Mouse (Mus musculus) lung, embryonic 14.5 days (tissue): ENCODE data around the gene Trem1. TPM values are rescaled to one million over a fixed set of nuclear protein-coding genes. Genes with fewer than 3 reads are reported as not detected.

Experiments used
- ATAC-seq: fragments of 200-750 bp; cut with Nextera tagmentation; 2 replicates; pipeline ENCODE4 v1.8.0; 2017; ENCODE audit warnings: mild to moderate bottlenecking, moderate TSS enrichment, moderate library complexity; ENCODE audit not compliant: insufficient read depth
- DNase-seq: peaks from one replicate; pipeline ENCODE4 v3.0.0-alpha.2; 2015
- H3K27ac ChIP-seq: fragments of 300-500 bp; sonication (generic); 2 replicates; pipeline ENCODE4 v1.5.1; 2014; ENCODE audit warnings: low read depth, mild to moderate bottlenecking, moderate library complexity
- H3K27me3 ChIP-seq: fragments of 300-500 bp; sonication (generic); 2 replicates; pipeline ENCODE4 v1.6.1; 2014; ENCODE audit warnings: low read length, control low read depth; ENCODE audit not compliant: insufficient read depth
- H3K36me3 ChIP-seq: fragments of 300-500 bp; sonication (generic); 2 replicates; pipeline ENCODE4 v1.6.1; 2014; ENCODE audit warnings: control low read depth; ENCODE audit not compliant: insufficient read depth
- H3K4me1 ChIP-seq: fragments of 300-500 bp; sonication (generic); 2 replicates; pipeline ENCODE4 v1.6.1; 2014; ENCODE audit warnings: antibody characterized with exemption, control low read depth; ENCODE audit not compliant: insufficient read depth
- H3K4me2 ChIP-seq: fragments of 300-500 bp; sonication (generic); 2 replicates; pipeline ENCODE4 v1.6.1; 2014; ENCODE audit warnings: mild to moderate bottlenecking
- H3K4me3 ChIP-seq: fragments of 300-500 bp; sonication (generic); 2 replicates; pipeline ENCODE4 v1.5.1; 2014; ENCODE audit warnings: low read depth, low read length
- H3K9ac ChIP-seq: fragments of 300-500 bp; sonication (generic); 2 replicates; pipeline ENCODE4 v1.6.1; 2014
- H3K9me3 ChIP-seq: fragments of 300-500 bp; sonication (generic); 2 replicates; pipeline ENCODE4 v1.6.1; 2016; ENCODE audit warnings: low read depth, low read length, control low read depth
- CTCF ChIP-seq: IDR thresholded peaks from 2 replicates; pipeline ENCODE4 v1.5.1; 2016; ENCODE audit warnings: antibody characterized with exemption, low read depth
- WGBS: fragments of 180-500 bp; shearing (Covaris S2); extraction: QIAGEN DNeasy Blood & Tissue Kit; methylation state at CpG from one replicate; pipeline ENCODE4 v1.1.7; 2014; 5-methylcytosine and 5-hydroxymethylcytosine counted together
- polyA plus RNA-seq: library from polyadenylated mRNA; unstranded; fragments of >200 nt; fragmentation: Nextera tagmentation; extraction: Ambion mirVana; gene quantifications from 2 replicates; pipeline ENCODE4 v1.2.1, GENCODE M21; 2014

The Trem1 gene
- 0.14 TPM in 1 of 2 replicates, not detected in the other for polyA plus RNA-seq

DNA sequence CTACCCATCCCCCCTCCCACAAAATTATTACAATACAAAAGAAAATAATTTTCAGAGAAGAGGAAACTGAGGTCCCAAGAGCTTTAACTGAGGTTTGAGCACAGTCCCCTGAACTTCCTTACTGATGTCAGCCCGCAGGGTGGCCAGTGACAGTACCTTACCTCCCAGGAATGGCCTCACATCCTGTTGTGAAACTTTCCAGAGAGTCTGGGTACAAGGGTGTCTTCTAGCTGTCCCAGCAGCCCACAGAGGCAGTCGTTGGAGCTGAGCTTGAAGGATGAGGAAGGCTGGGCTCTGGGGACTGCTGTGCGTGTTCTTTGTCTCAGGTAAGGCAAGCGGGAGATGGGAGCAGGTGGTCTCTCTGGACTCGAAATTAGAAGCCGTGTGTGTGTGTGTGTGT is at the start of gene Trem1:
Gene Trem1, plus strand, starts transcription at position 251 of the 400 bp plus-strand sequence.
- DNase-seq (no peak), ATAC-seq (no peak)
- H3K27ac ChIP-seq = no peak within 1 kb of the TSS
- TF ChIP-seq CTCF = no peak
- H3K4me3 ChIP-seq = no peak within 1 kb of the TSS
- H3K36me3 ChIP-seq = no peaks in the 10 kb centered on the region
- H3K4me1 ChIP-seq = no peaks in the 10 kb centered on the region
- no peaks in the 10 kb centered on the region for H3K9me3 ChIP-seq
- no peaks in the 10 kb centered on the region for H3K27me3 ChIP-seq
- no peak within 1 kb of the TSS for H3K9ac ChIP-seq
- 72% methylated on average over 6 of the region's 6 CpGs for WGBS
- no peak within 1 kb of the TSS for H3K4me2 ChIP-seq

- 51% methylated on average over 5 of the region's 5 CpGs for WGBS
- DNase-seq = no peak
- TF ChIP-seq CTCF = no peak
- no peak overlapping the region for H3K4me2 ChIP-seq
- no peak for ATAC-seq
- no peak overlapping the region for H3K4me3 ChIP-seq
- H3K4me1 ChIP-seq = no peaks in the 10 kb centered on the region
- no peak overlapping the region for H3K27ac ChIP-seq
- H3K36me3 ChIP-seq = no peaks in the 10 kb centered on the region
- no peaks in the 10 kb centered on the region for H3K27me3 ChIP-seq
- no peaks in the 10 kb centered on the region for H3K9me3 ChIP-seq
- no peak overlapping the region for H3K9ac ChIP-seq
These were observed 47.3 kb upstream of the Trem1 start for GRCm38 (mm10) chr17:48185252-48185651.

DNA sequence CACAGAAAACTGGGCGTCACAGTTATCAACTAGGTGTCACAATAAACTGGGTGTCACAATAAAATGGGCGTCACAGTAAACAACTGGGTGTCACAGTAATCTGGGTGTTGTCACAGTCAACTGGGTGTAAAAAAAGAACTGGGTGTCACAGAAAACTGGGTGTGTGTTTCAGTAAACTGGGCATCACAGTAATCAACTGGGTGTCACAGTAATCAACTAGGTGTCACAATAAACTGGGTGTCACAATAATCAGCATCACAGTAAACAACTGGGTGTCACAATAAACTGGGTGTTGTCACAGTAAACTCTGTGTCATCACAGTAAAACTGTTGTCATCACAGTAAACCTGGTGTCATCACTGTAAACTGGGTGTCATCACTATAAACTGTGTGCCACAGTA is 40.2 kb upstream of the Trem1 start:
- DNase-seq (no peak), ATAC-seq (no peak)
- H3K36me3 ChIP-seq = no peaks in the 10 kb centered on the region
- no peaks in the 10 kb centered on the region for H3K9me3 ChIP-seq
- no peak overlapping the region for H3K9ac ChIP-seq
- WGBS = 46% methylated on average over 2 of the region's 2 CpGs
- no peak for TF ChIP-seq CTCF
- no peak overlapping the region for H3K27ac ChIP-seq
- H3K4me1 ChIP-seq = no peaks in the 10 kb centered on the region
- H3K4me3 ChIP-seq = no peak overlapping the region
- H3K4me2 ChIP-seq = no peak overlapping the region
- H3K27me3 ChIP-seq = no peaks in the 10 kb centered on the region

DNA sequence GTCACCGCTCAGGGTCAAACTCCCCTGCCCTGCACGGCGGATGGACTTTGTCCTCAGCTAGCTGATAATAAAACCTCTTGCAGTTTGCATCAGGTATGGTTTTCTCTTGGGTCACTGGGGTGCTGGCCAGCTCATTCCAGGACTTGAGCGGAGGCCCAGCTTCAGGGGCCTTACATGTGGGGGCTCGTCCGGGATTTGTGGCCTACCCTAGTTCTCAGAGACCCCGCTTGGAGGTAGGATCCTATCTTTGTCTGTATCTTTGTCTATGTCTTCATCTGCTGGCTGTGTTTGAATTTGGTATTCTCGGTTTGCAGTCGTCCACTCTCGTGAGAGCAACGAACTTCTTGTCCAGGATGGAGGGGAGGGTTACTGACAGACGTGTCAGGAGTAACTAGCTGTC is 29.5 kb upstream of the Trem1 start:
- no peaks in the 10 kb centered on the region for H3K4me1 ChIP-seq
- H3K27me3 ChIP-seq = no peaks in the 10 kb centered on the region
- no peak for TF ChIP-seq CTCF
- H3K4me3 ChIP-seq = no peak overlapping the region
- ATAC-seq (no peak), DNase-seq (no peak)
- peaks cover 6% of the 10 kb centered on the region; the same call in 1 of the 2 replicates for H3K9me3 ChIP-seq
- H3K27ac ChIP-seq = no peak overlapping the region
- H3K36me3 ChIP-seq = no peaks in the 10 kb centered on the region
- 95% methylated on average over 12 of the region's 12 CpGs for WGBS
- no peak overlapping the region for H3K4me2 ChIP-seq
- H3K9ac ChIP-seq = no peak overlapping the region

- H3K27me3 ChIP-seq = no peaks in the 10 kb centered on the region
- no peak for DNase-seq
- no peak overlapping the region for H3K27ac ChIP-seq
- H3K36me3 ChIP-seq = no peaks in the 10 kb centered on the region
- H3K4me1 ChIP-seq = no peaks in the 10 kb centered on the region
- no peak for ATAC-seq
- no peaks in the 10 kb centered on the region for H3K9me3 ChIP-seq
- no peak overlapping the region for H3K9ac ChIP-seq
- no peak overlapping the region for H3K4me2 ChIP-seq
- 94% methylated on average over 12 of the region's 12 CpGs for WGBS
- no peak overlapping the region for H3K4me3 ChIP-seq
- no peak for TF ChIP-seq CTCF
These were observed 20.0 kb upstream of the Trem1 start for GRCm38 (mm10) chr17:48212596-48212995.

DNA sequence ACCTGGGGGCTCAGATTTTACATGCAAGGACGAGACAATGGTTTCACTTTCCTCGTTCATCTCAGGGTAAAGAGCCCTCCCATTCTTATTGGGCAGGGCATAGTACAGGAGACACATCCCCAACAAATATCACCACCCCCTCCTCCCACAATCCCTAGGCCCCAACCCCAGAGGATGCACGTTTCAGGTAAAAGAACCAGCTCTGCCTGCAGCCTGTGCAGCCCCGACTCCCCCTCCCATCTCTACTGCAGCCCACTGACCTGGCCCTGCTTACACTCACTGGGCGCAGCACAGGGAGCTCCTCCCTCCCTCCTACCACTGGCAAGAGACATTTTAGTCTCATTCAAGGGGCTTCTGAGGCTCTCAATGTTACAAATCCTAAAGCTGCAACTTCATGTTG is 19.1 kb upstream of the Trem1 start:
- DNase-seq = no peak
- WGBS = 65% methylated on average over 5 of the region's 5 CpGs
- Histone ChIP-seq H3K4me2 (no peak overlapping the region), H3K27ac (no peak overlapping the region), H3K27me3 (no peaks in the 10 kb centered on the region), H3K36me3 (no peaks in the 10 kb centered on the region), H3K9ac (no peak overlapping the region), H3K4me3 (no peak overlapping the region), H3K4me1 (no peaks in the 10 kb centered on the region), H3K9me3 (no peaks in the 10 kb centered on the region)
- ATAC-seq = no peak
- no peak for TF ChIP-seq CTCF

- Histone ChIP-seq H3K9ac (no peak overlapping the region), H3K4me3 (no peak overlapping the region), H3K4me2 (no peak overlapping the region), H3K4me1 (no peaks in the 10 kb centered on the region), H3K36me3 (no peaks in the 10 kb centered on the region), H3K27me3 (no peaks in the 10 kb centered on the region), H3K27ac (no peak overlapping the region), H3K9me3 (no peaks in the 10 kb centered on the region)
- DNase-seq = no peak
- no peak for ATAC-seq
- WGBS = 74% methylated on average over 1 of the region's 1 CpGs
- TF ChIP-seq CTCF = no peak
These were observed 17.1 kb upstream of the Trem1 start for GRCm38 (mm10) chr17:48215429-48215828.

- Histone ChIP-seq H3K27ac (no peak overlapping the region), H3K27me3 (no peaks in the 10 kb centered on the region), H3K4me2 (no peak overlapping the region), H3K9me3 (no peaks in the 10 kb centered on the region), H3K36me3 (no peaks in the 10 kb centered on the region), H3K4me3 (no peak overlapping the region), H3K4me1 (no peaks in the 10 kb centered on the region), H3K9ac (no peak overlapping the region)
- WGBS = 73% methylated on average over 7 of the region's 7 CpGs
- no peak for TF ChIP-seq CTCF
- ATAC-seq (no peak), DNase-seq (no peak)
These were observed 1.9 kb upstream of the Trem1 start for GRCm38 (mm10) chr17:48230680-48231079.
